Mouse (Mus musculus) Patski (cell line): ENCODE measurements around the gene Zfp667. TPM values are rescaled to one million over a fixed set of nuclear protein-coding genes. Genes with fewer than 3 reads are reported as not detected.
"Not testable (repeated sequence)": the region's sequence is repeated elsewhere in the genome, so short reads cannot be mapped to it uniquely, and the experiment has no call there.

Experiments used
- ATAC-seq: fragments of 100-300 bp; one replicate; pipeline ENCODE4 v1.8.0; 2021
- CTCF ChIA-PET: fragments of 350-600 bp; sonication (Branson Sonifier 250); formaldehyde crosslinking; loops from one replicate; lab custom pipeline; 2022; ENCODE audit warnings: inconsistent platforms; lab: Charles Lee
- POLR2A ChIA-PET: fragments of 350-600 bp; sonication (Branson Sonifier 250); formaldehyde crosslinking; loops from one replicate; lab custom pipeline; 2022; ENCODE audit warnings: antibody characterized with exemption, inconsistent platforms; lab: Charles Lee
- DNase-seq: peaks from one replicate; pipeline ENCODE4 v3.0.0-alpha.2; 2011; ENCODE audit warnings: low read depth, low spot score
- H3K27me3 ChIP-seq: fragments of 371-371 bp; one replicate; pipeline ENCODE4 v1.5.1; 2021
- CTCF ChIP-seq: fragments of 100-300 bp; IDR thresholded peaks from one replicate; pipeline ENCODE4 v1.5.1; 2021
- in situ Hi-C: fragments of 300-500 bp; cut with MboI; formaldehyde crosslinking; loops from 3 replicates; pipeline ENCODE4 v1.11.1; 2018; ENCODE audit warnings: low pct_unique_long_range_greater_than_20kb, mixed read lengths
- polyA plus RNA-seq: library from polyadenylated mRNA; unstranded; gene quantifications from one replicate; pipeline ENCODE4 v1.2.3, GENCODE M21; 2021

Gene Zfp667
- 3.6 TPM for polyA plus RNA-seq

DNA sequence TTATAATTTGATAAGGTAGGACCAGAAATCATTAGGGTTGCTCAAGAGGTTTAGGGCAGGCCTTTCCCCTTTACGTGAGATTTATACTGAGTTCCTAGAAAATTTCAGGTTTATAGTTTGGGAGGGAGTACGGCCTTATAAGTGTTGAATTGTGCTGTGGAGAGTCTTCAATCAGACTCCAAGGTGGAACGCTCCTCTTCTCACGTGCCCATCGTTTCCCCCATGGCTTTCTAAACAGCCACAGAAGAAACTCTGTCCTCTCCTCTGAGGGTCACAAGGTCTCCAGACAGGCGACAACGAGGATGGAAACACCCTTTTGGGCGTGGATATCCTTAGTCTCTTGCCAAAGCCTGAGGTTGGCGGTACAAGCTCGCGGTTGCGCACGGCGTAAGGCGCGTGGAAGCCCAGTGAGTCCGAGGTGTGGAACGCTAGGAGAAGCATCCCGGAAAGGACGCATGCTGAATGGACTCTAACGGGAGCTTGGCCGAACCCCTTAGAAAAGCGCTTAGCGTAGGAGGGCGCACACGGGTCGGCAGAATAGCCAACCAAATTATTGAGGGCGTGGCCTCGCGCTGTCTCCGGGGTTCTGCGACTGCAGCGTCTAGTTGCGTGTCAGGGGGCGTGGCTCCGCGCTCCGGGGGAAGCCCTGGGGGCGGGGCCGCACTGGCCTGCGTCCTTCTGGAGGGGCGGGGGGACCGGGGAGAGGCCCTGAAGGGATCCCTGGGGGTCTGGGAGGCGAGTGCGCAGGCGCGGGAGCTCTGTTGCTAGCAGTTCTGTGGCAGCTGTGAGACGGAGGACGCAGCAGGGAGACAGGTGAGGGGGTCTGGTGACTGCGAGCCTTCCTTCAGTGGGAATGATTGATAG, at the start of gene Zfp667:
Gene Zfp667 (plus strand): TSS at position 738 of the 864 bp plus-strand sequence.
- ATAC-seq = peak; percentile 85
- no peak for TF ChIP-seq CTCF
- ChIA-PET POLR2A (interaction anchor here (0.5 to 1.5 kb wide), 2 partner anchors 9 to 1741 kb away, joined by 3 to 4 read pairs; no protein-coding TSS in a partner anchor), CTCF (no interaction called here)
- no peaks in the 10 kb centered on the region for H3K27me3 ChIP-seq
- peak; percentile 44 for DNase-seq
- in situ Hi-C loops = no loop called here

DNA sequence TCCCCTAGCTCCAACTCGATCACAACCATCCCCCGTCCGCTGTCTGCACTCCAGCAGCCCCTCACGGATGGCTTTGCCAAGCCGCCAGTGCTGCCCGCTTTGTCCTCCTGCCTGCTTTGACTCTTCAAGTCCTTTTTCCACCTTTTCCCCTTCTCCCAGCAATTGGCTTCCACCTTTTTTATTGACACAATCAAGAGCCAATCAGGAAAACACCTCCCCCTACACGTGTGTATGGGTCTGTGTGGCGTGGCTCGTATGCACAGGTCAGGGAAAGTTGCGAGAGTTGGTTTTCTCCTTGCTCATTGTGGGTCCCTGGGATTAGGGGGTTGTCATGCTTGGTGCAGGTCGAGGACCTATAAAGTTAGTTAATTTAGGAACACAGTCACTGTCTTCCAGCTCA, 46.6 kb upstream of the Zfp667 start:
- no peak for ATAC-seq
- POLR2A ChIA-PET = interaction anchor here (0.6 kb wide), 1 partner anchor 43 kb away, joined by 3 read pairs; no protein-coding TSS in a partner anchor
- in situ Hi-C loops = no loop called here
- no peak for TF ChIP-seq CTCF
- CTCF ChIA-PET = interaction anchor here (0.7 to 1.7 kb wide), 6 partner anchors 8 to 43 kb away, joined by 3 to 14 read pairs (median 4); no protein-coding TSS in a partner anchor
- peaks cover 32% of the 10 kb centered on the region for H3K27me3 ChIP-seq
- DNase-seq = no peak

DNA sequence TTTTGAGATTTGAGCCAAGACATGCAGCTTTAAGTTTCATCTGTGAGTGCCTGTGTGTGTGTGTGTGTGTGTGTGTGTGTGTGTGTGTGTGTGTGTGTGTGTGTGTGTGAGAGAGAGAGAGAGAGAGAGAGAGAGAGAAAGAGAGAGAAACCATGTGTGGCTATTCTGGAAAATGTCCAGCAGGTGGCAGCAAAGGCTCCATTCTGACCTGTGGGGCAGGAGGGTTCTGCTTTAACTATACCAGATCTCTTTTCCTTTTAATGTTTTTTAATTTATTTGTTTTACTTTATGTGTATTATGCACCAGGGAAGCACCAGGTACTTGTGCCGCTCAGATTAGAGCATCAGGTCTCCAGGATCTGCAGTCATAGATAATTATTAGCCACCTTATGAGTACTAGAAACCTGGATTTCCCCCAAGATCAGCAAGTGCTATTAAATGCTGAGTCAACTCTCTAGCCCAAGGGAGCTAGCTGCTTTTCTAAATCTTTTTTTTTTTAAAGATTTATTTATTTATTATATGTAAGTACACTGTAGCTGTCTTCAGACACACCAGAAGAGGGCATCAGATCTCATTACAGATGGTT, 45.4 kb upstream of the Zfp667 start:
- peak; percentile 19 for DNase-seq
- peaks cover 23% of the 10 kb centered on the region for H3K27me3 ChIP-seq
- TF ChIP-seq CTCF = peak; percentile 57
- in situ Hi-C loops, POLR2A ChIA-PET: not testable (repeated sequence)
- ATAC-seq = peak; percentile 67
- CTCF ChIA-PET = interaction anchor here (0.7 to 1.7 kb wide), 11 partner anchors 10 to 62 kb away, joined by 3 to 14 read pairs (median 3); no protein-coding TSS in a partner anchor

DNA sequence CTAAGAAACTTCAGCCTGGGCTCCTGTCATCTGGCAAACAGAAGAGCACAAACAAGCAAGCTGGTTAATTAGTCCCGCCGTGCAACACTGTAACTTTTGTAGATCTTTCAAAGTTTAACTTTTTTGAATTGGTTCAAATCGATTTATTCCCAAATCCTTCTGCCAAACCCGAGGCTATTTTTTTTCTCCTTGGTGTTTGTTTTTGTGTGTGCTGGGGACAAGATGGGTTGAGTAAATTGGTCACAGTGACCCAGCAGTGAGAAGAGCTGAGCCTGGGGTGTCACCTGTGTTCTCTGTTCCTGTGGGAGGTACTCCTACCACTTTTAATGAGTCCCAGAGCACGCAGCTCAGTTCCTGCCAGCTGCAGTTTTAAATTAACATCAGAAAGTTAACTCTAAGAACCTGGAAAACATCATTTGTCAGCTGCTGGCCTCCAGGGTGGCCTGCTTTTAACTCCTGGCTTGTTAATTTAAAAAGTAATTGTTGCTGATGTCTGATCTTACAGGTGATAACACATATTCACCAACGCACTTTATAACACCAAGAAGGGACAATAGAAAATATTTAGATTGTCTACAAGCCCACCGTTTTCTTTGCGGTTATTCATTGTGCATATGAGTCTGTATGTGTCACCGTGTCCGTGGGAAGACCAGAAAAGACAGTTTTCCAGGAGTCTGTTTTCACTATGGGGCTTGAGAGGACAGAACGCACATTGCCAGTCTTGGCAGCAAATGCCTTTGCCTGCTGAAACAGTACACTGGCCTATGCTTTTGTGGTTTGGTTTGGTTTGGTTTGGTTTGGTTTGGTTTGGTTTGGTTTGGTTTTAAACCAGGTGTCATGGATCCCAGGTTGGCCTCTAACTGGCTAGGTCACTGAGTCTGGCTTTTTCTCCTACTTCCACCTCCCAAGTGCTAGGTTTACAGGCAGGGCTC, 41.8 kb upstream of the Zfp667 start:
- no peak for TF ChIP-seq CTCF
- CTCF ChIA-PET = interaction anchor here (1.7 kb wide), 1 partner anchor 14 kb away, joined by 4 read pairs; no protein-coding TSS in a partner anchor
- in situ Hi-C loops = no loop called here

DNA sequence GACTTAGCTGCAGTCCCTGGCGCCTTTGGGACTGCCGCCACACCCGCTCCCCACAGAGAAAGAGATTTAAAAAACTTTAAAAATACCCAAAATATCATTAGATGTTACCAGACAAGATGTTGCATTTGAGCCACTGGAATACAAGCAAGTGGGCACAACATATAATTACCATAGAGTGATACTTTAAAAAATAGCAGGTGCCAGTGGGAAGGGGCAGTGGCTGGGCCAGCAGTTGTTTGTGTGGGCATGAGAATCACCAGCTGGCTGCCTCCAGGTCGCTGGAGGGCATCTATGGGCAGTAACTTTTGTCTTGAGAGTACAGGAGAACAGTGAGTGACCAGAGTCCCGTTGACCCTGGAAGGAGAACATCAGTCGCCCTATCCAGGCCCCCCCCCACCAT, 34.0 kb upstream of the Zfp667 start, which contains the start of gene Epp13:
Gene Epp13 (plus strand): TSS at position 301 of the 400 bp plus-strand sequence.
- no peak for ATAC-seq
- no peak for DNase-seq
- ChIA-PET CTCF (no interaction called here), POLR2A (no interaction called here)
- H3K27me3 ChIP-seq = peaks cover 13% of the 10 kb centered on the region
- in situ Hi-C loops = no loop called here
- no peak for TF ChIP-seq CTCF

More for the DNA sequence above, 41.8 kb upstream of the Zfp667 start:
- no peak for ATAC-seq
- POLR2A ChIA-PET = no interaction called here
- peaks cover 18% of the 10 kb centered on the region for H3K27me3 ChIP-seq
- no peak for DNase-seq

DNA sequence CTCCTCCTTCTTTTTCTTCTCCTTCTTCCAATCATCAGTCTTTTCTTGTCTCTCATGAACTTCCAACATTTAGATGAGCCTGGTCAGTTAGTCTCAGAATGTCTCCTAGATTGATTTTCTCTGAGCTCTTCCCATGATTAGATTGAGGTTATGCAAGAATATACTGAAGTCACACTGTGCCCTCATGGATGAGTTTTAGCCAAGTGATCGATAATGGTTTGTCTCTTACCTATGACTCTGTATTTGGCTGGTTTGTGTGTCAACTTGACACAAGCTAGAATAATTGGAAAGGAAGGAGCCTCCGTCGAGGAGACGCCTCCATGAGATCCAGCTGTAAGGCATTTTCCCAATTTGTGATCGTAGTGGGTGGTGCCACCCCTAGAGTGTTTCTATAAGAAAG, 31.9 kb upstream of the Zfp667 start:
- no peak for DNase-seq
- no peak for ATAC-seq
- peaks cover 22% of the 10 kb centered on the region for H3K27me3 ChIP-seq
- TF ChIP-seq CTCF = no peak
- POLR2A ChIA-PET = no interaction called here
- in situ Hi-C loops = no loop called here
- CTCF ChIA-PET = interaction anchor here (1.7 kb wide), 1 partner anchor 28 kb away, joined by 3 read pairs; no protein-coding TSS in a partner anchor

DNA sequence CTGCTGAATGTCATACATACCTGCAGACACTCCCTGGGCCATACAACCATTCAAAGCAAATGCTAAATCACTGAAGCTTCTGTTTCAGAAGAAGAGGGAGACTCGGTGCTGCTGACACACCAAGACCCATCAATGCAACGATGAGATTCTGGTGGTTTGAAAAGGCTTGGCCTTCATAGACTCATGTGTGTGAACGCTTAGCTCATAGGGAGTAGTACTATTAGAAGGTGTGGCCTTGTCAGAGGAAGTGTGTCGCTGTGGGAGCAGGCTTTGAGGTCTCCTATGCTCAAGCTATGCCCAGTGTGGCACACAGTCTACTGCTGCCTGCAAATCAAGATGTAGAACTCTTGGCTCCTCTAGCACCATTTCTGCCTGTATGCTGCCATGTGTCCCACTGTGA, 29.0 kb upstream of the Zfp667 start:
- DNase-seq (no peak), ATAC-seq (no peak)
- in situ Hi-C loops = no loop called here
- no peak for TF ChIP-seq CTCF
- CTCF ChIA-PET = interaction anchor here (0.9 to 1.1 kb wide), 2 partner anchors 8 to 17 kb away, joined by 3 to 5 read pairs; no protein-coding TSS in a partner anchor
- POLR2A ChIA-PET = no interaction called here
- H3K27me3 ChIP-seq = peaks cover 30% of the 10 kb centered on the region

DNA sequence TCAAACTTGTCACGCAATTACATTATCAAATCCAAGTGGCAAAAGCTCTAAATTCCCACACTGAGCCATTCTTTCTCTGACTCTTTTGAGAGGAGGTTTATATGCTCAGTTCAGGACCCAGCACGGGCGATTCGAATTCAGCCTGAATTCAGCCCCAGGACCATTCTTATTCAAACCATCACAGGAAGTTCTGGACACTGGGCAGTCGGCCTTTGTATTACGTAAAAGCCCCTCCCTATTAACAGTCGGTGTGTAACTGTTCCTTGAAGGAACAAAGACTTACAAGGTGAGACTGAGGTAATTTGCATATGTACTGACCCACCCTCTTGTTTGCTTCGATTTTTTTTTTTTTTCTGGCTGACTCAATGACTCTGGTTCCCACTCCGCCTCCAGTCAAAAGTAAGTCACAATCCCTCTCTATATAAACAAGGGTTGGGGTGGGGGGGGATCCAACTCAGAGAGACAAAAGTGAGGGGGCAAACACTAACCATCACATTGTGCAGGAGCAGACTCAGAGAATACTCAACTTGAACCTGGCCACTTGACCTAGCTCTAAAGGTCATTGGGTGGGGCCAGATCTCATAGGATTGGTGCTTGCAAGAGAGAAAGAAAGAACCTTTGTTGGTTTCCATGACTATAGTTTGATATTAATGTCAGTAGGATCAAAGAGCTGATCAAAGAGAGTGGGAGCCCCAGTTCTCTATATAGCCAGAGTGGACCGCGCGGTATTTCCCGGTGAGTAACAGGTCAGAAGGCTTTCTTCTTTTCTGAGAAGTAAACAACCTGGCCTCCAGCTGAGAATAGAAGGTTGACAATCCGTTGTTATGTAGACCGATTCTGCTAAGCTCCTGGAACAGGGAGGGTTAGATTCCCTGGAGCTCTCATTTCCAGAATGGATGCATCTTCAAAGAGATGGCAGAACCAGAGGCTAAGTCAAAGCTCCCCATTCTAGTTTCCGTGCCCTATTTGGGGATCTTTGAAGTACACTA, 27.9 kb upstream of the Zfp667 start:
- ATAC-seq (no peak), DNase-seq (no peak)
- TF ChIP-seq CTCF = no peak
- ChIA-PET POLR2A (no interaction called here), CTCF (interaction anchor here (0.6 kb wide), 1 partner anchor 18 kb away, joined by 3 read pairs; no protein-coding TSS in a partner anchor)
- H3K27me3 ChIP-seq = peaks cover 33% of the 10 kb centered on the region
- in situ Hi-C loops = no loop called here

DNA sequence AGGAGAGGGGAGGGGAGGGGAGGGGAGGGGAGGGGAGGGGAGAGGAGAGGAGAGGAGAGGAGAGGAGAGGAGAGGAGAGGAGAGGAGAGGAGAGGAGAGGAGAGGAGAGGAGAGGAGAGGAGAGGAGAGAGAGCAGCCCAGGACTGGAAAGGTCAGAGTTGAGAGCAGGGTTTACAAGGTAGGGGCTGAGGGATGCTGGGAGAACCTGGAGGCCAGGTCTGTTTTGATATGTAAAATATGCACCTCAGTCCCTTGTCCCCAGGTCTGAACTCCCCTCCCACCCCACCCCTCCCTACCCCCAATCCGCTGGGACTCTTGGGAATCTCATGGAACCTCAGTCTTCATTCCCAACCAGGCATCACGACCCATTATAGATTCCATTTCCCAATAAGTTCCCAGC, 26.4 kb upstream of the Zfp667 start:
- POLR2A ChIA-PET, DNase-seq, ATAC-seq, CTCF ChIA-PET, in situ Hi-C loops: not testable (repeated sequence)
- peaks cover 33% of the 10 kb centered on the region for H3K27me3 ChIP-seq
